Mouse (Mus musculus) natural killer cell, adult 2 months (primary cell): ENCODE measurements around the gene Gm17359.

ENCODE experiments used
- DNase-seq, 2 experiments: peaks; one replicate each; pipeline ENCODE4 v3.0.0; 2022; ENCODE audit warnings: low spot score in 2 of 2

Gene Gm17359

DNA sequence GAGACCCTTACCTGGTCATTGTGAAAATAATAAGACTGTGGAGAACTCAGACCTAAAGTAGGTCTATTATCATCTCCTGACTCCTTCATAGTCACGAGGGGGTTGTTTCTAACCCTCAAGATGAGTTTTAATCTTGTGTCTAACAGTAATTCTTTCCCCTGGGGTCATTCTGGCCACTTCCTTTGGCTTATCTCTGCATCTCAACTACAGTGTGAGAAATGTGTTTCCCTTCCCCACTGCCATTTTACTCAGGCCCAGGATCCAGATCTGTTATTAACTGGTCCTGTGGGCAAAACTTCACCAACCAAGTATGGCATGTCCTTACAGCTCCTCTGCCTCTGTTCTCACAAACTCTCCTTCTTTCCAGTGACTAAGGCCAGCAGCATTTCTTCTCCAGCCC, 12.8 kb downstream of the Gm17359 start:
- peak in 1 of 2 experiments; percentile 10 for DNase-seq

DNA sequence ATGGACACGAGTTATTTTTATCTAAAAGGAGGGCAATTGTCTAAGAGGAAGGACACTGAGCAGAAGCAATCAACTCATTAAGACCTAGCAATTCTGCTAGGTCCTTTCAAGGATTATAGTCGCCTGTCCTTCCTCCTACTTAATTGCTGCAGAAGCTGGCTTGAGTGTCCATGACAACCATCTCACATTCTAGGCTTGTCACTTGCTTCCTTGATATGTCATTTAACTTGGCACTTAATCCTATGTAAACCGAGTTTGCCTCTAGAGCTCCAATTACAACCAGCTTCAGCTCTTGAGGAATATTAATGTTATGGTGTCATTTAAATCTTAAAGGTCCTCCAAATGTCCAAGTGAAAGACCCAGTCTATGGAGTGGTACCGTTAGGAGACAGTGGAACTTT, 22.3 kb downstream of the Gm17359 start:
- no peak for DNase-seq

- no peak for DNase-seq
Observed at GRCm38 (mm10) chr3:79360317-79361101, 24.0 kb downstream of the Gm17359 start.

DNA sequence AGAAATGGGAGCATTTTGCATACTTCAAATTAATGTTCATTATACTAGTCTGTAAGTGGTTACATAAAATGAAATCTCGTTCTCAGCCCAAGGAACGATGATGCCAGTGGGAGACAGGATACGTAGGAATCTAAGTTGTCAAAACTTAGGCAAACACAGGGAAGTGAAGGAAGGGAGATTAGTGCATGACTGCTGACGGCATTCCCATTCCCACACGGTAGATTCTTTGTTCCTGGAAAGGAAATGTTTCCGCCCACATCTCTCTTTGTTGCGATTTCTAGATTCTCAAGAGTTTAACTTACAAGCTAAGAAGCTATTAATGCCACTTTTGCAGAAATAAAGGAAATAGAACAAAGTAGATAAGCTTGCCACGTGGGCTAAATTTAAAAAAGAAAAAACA, 29.6 kb downstream of the Gm17359 start:
- no peak for DNase-seq

GRCm38 (mm10) chr3:79368306-79368705, 31.8 kb downstream of the Gm17359 start:
- no peak for DNase-seq

DNA sequence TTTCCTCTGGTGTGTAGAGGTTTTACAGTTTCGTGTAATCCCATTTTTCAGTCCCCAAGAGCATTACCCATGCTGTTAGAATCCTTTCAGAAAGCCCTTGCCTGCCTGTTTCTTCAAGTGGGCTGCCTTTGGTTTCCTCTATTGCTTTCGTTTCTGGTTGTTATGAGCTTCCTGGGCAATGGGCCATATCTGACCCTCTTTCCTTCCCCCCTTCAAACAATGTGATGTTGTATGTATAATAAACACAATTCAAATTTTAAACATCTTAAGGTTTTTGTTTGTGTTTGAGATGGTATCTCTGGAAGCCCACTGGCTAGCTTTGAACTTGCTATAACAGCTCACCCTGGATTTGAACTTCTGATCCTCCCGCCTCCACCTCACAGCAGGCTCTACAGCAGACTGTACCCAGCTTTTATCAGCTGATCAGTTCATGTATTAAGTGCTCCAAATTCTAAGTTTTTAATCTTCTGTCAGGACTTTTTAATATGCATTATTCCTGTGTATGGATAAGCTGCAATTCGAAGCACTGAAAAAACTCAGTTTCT, 34.0 kb downstream of the Gm17359 start:
- DNase-seq = no peak

- DNase-seq = no peak
Observed at GRCm38 (mm10) chr3:79371506-79372195, 35.2 kb downstream of the Gm17359 start.

DNA sequence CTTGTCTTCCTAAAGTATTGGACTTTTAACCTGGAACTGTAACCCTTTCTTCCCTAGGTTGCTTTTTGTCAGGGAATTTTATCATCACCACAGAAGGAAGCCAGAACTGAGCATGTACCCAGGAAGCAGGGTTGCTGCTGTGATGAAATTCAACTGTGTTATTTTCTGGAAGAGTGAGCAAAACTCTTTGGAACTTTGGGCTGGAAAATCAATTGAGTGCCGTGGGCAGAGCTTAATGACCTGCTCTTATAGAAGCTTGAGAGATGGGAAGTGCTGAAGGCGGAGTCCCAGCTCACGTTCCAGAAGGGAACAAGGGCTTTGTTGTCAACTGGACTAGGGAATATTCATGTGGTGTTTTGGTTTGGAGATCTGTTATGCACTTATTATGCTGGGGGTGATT, 37.5 kb downstream of the Gm17359 start:
- DNase-seq = no peak

GRCm38 (mm10) chr3:79378086-79378485, 41.6 kb downstream of the Gm17359 start:
- no peak for DNase-seq

DNA sequence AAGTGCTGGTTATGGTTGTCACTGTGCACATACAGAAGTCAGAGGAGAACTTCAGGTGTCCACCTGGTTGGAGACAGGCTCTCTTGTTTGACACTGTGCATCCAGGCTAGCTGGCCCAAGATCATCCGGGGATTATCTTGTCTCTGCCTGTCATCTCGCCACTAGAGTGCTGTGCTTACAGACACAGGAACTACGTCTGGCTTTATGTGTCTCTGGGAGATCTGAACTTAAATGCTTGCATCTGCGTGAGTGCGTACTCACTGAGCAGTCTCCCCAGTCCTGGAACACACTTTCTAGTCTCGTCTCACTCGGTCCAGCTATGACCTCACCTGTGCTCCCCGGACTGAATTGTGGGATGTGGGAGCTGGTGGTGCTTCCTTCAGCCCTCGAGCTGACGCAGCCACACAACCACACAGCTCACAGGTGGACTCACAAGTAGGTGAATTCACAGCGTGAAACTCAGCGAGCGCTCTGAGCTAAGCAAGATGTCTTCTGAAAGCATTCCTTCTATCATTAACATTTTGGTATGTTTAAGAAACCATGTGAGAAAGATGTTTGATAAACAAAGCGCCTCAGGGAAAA, 42.9 kb downstream of the Gm17359 start:
- no peak for DNase-seq

GRCm38 (mm10) chr3:79379873-79380595, 43.6 kb downstream of the Gm17359 start:
- no peak for DNase-seq

DNA sequence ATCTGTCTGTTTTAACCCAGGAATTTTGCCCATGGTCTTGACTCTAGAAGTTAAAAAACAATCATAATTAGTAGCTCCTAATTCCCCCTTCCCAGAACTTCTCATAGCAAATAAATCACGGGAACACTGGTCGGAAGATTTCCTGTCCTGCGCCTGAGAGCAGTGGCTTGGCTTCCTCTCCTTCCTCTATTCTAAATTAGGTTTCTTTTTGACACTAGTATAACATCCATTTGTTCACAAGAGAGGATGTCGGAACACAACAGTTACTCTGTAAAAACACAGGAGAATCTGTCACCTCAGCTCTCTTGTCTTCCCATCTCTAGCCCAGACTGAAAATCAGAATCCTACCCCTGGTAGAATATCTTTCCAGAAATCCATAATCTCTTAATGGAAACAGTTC, 44.9 kb downstream of the Gm17359 start:
- DNase-seq = no peak

DNA sequence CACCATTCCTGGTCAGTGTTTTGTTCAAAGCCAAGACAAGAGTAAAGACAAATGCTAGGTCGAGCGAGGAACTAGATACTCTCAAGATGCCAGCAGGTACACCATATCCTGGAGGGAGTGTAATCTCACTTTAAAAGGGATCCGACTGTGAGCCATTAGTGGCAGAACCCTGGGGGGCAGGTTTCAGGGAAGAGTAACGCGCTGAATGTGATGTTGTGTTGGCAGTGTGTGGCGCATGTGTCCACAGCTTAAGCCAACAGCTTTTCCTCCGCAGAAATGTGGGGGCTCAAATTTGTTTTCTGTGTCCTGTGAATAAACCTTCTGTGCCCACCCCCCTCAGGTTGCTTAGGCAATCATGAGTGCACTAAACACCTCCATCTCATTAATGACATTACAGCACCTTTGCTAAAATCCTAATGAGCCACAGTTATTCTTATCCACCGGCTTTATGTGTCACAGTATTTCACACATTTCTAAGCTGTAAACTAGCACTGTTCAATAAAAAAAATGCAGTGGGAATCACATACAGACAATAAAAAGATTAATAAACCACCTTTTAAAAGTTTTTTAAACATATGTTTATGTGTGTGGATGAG, 49.1 kb downstream of the Gm17359 start:
- no peak for DNase-seq

DNA sequence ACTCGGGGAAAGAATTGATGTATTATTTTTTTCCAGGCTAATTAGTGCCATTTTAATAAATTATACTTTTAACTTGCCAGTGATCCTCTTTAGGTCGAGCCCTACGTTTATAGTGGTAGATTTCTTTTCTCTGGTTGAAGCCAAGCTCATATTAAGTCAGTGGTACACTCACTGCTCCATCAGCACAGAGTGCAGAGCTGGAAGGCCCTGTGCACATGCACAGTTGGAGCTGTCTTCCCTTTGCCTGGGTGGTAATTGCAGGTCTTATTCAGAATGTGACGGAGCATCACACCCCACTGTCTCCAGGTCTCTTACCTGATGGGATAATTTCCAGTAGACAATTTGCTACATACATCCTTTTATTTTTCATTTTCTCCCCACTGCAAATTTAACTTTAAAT, 52.6 kb downstream of the Gm17359 start:
- no peak for DNase-seq

DNA sequence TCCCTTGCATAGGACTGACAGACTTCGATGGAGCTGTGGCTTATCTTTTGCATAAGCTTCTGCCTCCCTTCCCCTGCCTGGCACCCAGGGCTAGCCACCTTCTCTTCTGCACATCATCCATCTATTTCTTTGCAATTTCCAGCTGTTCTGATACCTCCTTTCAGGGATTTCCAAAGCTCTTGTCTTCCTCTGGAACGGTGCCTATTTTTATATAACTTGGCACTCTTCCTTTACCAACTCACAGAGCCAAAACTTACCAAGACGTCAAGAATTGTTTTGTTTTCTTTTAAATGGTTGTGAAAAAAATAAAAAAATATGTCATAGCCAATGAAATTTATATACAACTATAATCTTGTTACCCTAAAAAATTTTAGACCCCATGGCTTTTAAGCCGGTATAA, 64.1 kb downstream of the Gm17359 start:
- no peak for DNase-seq

DNA sequence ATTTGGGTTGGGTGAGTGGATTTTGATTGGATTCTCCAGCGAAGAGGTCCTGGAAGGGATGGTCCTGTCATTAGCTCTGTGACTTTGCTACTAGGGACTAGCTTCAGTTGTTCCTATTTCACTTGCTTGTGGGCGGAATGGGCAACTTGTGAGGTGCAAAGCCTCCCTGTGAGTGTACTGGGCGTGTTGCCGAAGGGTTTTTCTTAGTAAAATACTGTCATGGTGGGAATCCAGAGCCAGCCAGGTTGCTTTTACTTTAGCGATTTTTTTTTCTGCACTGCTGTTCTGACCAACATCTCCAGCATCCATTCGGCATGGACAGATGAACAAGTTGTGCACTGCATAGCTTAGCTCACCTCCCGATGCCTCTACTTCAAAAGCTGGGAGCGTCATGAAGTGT, 65.6 kb downstream of the Gm17359 start:
- no peak for DNase-seq

DNA sequence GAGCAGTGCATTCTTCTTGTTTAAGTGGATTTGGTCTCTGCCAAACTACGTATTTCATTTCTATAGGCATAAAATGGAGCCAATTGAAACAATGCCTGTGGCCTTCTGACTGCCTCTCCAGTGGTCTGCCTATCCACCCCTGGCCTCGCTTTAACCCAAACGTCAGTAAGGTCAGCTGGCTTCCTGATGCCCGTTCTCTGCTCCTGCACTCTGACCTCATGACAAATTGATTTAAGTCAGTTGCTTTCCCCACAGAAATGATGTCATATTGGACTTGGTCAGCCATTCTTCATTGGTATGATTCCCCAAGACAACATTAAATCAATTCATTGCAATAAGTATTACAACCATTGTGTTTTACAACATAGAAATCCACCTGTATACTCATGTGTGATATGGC, 72.1 kb downstream of the Gm17359 start:
- no peak for DNase-seq

DNA sequence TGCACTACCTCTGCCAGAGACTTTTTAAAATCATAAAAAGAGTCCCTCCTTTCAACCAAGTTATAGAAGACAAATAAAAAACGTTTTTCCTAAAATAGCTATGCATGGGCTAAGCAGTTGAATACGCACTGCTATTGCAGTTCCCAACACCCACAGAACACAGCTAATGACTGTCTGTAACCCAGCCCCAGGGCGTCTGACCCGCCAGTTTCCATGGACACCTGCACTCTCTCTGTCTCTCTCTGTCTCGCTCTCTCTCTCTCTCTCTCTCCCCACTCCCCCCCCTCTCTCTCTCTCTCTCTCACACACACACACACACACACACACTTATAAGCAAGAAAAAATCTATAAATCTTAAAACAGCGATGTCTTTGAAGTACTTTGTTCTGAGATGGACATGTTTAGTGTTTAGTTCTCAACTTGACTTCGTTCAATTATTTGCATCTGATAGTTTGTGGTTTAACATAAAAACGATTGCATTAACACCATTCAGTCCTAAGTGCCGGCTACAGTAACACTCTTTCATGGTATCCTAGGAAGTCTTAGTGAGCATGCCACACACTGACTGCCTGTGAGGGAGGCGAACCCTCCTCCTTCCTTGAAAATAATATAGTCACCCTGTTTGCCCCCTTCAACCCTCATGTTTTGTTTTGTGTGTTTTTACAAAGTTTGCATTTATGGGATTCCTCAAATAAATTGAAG, 73.6 kb downstream of the Gm17359 start:
- peak in 1 of 2 experiments; percentile 7 for DNase-seq

DNA sequence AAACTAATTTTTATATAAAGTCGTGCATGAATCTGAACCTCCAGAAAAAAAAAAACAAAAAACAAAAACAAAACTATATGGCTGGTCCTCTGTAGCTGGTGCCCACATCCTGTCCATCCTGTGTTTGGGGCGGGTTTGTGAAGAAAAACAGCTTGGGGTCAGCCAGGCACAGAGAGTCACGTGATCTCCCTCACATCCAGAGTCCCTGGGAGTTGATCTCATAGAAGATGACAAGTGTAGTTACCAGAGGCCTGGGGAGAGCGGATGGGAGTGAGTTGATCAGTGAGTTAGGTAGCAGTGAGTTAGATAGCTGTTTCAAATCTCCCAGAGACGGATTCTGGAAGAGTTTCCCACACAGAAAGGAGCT, 74.2 kb downstream of the Gm17359 start:
- DNase-seq = peak; percentile 28 to 59

DNA sequence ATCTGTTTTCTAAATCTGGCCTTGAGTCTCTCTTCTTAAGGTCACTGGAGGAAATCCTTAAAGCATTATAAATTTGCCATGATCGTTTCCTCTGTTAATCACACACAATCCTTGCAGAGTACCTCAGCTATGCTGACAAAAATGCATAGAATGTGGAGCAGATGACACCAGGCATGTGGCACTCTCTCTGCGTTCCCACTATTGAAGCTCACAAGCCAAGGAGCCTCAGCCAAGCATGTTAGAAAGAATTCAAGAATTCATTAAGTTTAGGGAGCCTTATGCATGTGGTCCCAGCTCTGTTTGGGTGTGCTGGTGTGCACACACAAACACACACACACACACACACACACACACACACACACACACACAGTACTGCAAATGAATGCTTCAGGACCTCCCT, 75.2 kb downstream of the Gm17359 start:
- DNase-seq = no peak

- no peak for DNase-seq
Observed at GRCm38 (mm10) chr3:79413492-79413891, 77.0 kb downstream of the Gm17359 start.
